Mouse (Mus musculus) CD4-positive, CD25-positive, alpha-beta regulatory T cell, adult 2 months (primary cell): ENCODE measurements at regions not wholly inside any gene's neighbourhood (a gene's known extent, or its start where the extent isn't known, plus 50 kb on each side); places are given as distances from the start of the nearest gene placed in this dataset.

Source experiments
- DNase-seq: peaks from one replicate; pipeline ENCODE4 v3.0.0-alpha.2; 2012; ENCODE audit warnings: low read depth, low spot score

GRCm38 (mm10) chr12:119028161-119028560, 61.9 kb upstream of the Abcb5 start:
- no peak for DNase-seq

- DNase-seq, result no peak
Measured at GRCm38 (mm10) chr12:119027701-119028100, 61.5 kb upstream of the Abcb5 start.

GRCm38 (mm10) chr12:119026311-119026710, 60.1 kb upstream of the Abcb5 start:
- DNase-seq, result peak; percentile 68

GRCm38 (mm10) chr12:119024063-119024462, 57.8 kb upstream of the Abcb5 start:
- no peak for DNase-seq
